Mouse (Mus musculus) layer of hippocampus, postnatal 36 days (tissue): ENCODE measurements at regions not wholly inside any gene's neighbourhood (a gene's known extent, or its start where the extent isn't known, plus 50 kb on each side); places are given as distances from the start of the nearest gene placed in this dataset.
A peak's percentile ranks its signal among the peaks of the same experiment; 100 is the strongest.

Source experiments
- DNase-seq, 2 experiments: peaks; one replicate each; pipeline ENCODE4 v3.0.0; 2022
- microRNA-seq, 2 experiments: library from miRNA; unstranded; fragments of <30 nt; microRNA quantifications; one replicate each; pipeline ENCODE4 v1.2.0; 2021

GRCm38 (mm10) chrX:103532620-103533199 is 97.7 kb upstream of the Zcchc13 start:
- DNase-seq, result peak; percentile 36 to 55

DNA sequence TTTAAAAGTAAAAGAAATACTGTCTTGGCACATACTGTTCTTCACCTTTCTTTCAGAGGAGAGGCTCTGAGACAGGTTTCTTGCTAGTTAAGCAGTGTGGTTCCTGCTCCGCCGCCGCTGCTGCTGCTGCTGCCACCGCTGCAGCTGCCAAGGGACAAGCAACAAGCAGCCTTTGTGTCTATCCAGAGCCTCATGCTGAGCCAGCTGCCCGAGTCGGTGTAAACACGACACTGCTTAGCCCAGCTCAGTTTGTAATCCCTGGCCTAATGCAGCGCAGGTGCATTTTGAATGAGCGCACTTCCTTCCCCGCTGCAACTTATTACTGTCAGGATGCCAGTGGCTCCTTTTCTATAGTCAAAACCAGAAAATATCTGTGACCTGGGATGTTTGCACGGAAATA is 97.1 kb upstream of the Zcchc13 start:
- peak; percentile 25 to 47 for DNase-seq

- DNase-seq, result no peak
These were observed 96.6 kb upstream of the Zcchc13 start for GRCm38 (mm10) chrX:103533831-103534230.

DNA sequence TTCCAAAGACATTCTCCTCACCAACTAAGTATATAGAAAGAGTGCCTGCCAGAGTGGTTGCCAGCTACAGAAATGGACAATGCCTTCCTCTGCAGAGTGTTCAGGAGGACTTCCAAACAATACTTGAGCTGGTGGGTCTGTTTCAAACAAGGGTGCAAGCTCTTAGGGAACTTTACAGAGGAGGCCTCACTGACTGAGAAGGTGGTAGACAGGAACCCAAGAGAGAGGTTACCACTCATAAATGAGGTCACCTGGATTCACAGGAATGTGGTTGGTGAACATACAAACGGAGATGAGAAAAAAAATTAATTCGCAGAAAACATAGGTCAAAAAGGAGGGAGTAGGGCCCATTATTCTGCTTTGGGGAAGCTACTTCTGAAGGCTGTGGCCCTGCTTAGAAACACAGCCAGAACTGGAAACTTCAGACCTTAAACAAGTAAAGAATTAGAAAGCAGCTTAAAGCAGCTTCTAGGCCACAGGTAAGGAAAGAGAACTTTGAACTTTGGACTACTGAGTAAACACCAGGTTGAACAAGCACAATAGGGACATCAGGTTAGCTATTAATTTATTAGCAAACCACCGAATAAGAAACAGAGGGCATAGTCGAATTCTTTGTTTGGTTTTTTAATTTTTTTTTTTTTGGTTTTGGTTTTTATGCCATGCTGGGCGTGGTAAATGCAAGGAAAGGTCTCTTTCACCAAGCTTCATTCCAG is 83.7 kb upstream of the Zcchc13 start:
- DNase-seq, result no peak

GRCm38 (mm10) chrX:103551304-103551703 is 79.1 kb upstream of the Zcchc13 start:
- peak in 1 of 2 experiments; percentile 60 for DNase-seq

- no peak for DNase-seq
These were observed 77.2 kb upstream of the Zcchc13 start for GRCm38 (mm10) chrX:103553196-103553595.

DNA sequence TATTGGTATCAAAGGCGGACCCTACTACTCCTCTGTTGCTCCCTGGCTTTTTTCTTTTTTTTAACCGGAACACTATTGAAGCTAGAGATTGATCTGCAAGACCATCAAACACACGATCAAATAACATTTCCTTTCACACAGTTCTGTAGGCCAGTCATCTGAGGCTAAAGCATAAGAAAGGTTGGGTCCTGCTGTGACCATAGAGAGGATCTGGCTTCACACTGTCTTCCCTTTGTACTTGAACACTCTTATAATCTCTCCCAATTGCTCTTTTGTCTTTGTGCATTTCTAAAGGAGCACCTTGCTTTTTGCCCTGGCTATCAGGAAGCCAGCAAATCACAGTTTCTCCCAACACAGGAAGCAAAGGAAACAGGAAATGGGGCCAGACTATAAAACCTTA is 76.8 kb upstream of the Zcchc13 start:
- DNase-seq, result no peak

DNA sequence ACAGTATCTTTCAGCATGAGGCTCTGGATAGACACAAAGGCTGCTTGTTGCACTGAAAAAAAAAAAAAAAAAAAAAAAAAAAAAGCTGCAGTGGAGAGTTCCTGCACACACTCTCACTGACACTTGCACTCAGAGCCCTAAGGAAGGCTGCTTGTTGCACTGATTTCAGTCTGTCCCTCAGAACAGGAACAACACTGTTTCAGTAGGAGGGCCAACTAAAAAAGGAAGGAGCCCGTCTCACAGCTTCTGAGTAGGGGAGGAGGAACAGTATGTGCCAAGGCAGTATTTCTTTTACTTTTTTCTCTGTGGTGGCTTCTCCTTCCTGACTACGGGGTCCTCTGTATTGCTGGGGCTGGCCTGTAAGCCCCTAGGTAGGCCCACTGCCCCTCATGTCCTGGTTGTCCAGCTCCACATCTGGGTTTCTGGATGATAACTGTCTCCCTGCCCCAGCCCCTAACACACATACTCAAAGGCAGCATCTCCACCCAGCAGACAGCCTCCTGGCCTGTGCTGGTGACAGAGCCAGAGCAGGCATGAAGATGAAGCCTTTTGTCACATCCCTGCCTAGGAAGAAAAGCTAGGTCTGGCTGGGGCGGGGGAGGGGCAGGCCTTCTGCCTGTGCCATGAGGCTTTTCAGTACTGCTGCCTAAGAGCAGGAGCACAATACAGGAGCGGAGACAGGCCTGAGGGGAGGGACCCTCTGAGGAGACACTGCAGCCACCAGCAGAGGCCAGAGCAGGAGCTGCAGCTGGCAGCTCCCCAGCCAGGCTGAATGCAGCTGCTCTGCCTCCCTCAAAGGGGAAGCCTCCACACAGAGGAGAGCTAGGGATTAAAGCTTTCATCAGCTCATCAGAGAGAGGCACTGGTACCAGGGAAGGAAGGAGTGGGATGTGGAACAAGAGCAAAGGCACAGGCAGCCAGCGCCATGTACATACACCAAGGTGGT is 75.1 kb upstream of the Zcchc13 start:
- DNase-seq, result peak in 1 of 2 experiments; percentile 17

DNA sequence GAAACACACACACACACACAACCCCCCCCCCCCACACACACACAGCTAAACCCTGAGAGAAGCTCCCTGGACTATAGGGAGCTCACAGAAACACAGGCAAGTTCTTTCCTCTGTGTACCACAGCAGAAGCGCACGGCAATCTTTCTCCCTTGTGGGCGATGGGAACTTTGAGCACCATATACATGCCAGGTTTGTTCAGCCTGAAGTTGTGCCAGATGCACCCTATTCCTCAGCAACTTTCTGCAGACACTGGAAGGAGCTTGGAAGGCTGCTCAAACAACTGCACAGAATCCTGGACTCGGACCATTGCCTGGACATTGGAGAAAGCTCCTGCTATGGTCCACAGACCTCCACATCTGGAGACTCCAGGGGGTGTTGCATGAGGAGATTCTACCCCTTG is 74.3 kb upstream of the Zcchc13 start:
- no peak for DNase-seq

GRCm38 (mm10) chrX:103556681-103557490 is 73.5 kb upstream of the Zcchc13 start:
- no peak for DNase-seq

- DNase-seq, result no peak
These were observed 72.9 kb upstream of the Zcchc13 start for GRCm38 (mm10) chrX:103557496-103557895.

- DNase-seq, result peak; percentile 77 to 87
These were observed 66.7 kb upstream of the Zcchc13 start for GRCm38 (mm10) chrX:103563531-103564246.

- no peak for DNase-seq
These were observed 57.0 kb upstream of the Zcchc13 start for GRCm38 (mm10) chrX:103573344-103573743.

DNA sequence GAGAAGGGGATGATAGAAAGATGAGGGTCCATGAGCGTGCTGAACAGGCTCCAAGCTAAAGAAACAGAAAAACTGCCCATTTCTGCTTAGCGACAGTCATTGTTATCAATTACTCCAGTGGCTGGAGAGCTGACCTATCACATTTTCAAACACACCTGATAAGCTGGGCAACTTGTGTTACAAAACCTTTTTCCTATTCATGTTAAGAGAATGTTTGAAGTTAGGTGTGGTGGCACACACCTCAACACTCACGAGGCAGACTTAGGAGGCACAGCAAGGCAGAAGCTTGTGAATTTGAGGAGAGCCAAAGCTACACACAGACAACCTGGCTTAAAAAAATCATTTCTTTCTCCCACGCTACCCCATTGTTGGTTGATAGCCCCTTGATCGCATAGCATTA is 50.9 kb upstream of the Zcchc13 start:
- DNase-seq, result no peak

Small RNAs in the stretch of these regions (microRNA-seq; reads per million reads assigned to microRNA genes)
- gene Mir374b, result 0 reads per million in 2 experiments
- 0 reads per million in 2 experiments for gene Mir374c
- gene Mir421, result 490 to 584 reads per million in 2 experiments
